Mouse (Mus musculus): ENCODE measurements at regions not wholly inside any gene's neighbourhood (a gene's known extent, or its start where the extent isn't known, plus 50 kb on each side); places are given as distances from the start of the nearest gene placed in this dataset.

- DNase-seq (ENCODE audit: low read depth, low spot score) = peak; percentile 23
Observed at GRCm38 (mm10) chr1:75826202-75826601, 280.1 kb downstream of the Slc4a3 start.

GRCm38 (mm10) chr1:75833071-75833830 is 287.2 kb downstream of the Slc4a3 start:
- no peak for DNase-seq (ENCODE audit: low read depth, low spot score)

- DNase-seq (ENCODE audit: low read depth, low spot score) = no peak
Observed at GRCm38 (mm10) chr1:75834361-75834760, 288.3 kb downstream of the Slc4a3 start.

GRCm38 (mm10) chr1:75839551-75840223 is 293.6 kb downstream of the Slc4a3 start:
- peak; percentile 39 for DNase-seq (ENCODE audit: low read depth, low spot score)

- no peak for DNase-seq (ENCODE audit: low read depth, low spot score)
Observed at GRCm38 (mm10) chr1:75842396-75842795, 296.3 kb downstream of the Slc4a3 start.

- no peak for DNase-seq (ENCODE audit: low read depth, low spot score)
Observed at GRCm38 (mm10) chr1:75843326-75843725, 297.3 kb downstream of the Slc4a3 start.

GRCm38 (mm10) chr1:75844123-75844522 is 298.1 kb downstream of the Slc4a3 start:
- no peak for DNase-seq (ENCODE audit: low read depth, low spot score)

- DNase-seq (ENCODE audit: low read depth, low spot score) = no peak
Observed at GRCm38 (mm10) chr1:75844529-75844928, 298.5 kb downstream of the Slc4a3 start.

- DNase-seq (ENCODE audit: low read depth, low spot score) = no peak
Observed at GRCm38 (mm10) chr1:75844981-75845380, 298.9 kb downstream of the Slc4a3 start.

GRCm38 (mm10) chr1:75845771-75846535 is 299.9 kb downstream of the Slc4a3 start:
- no peak for DNase-seq (ENCODE audit: low read depth, low spot score)

- DNase-seq (ENCODE audit: low read depth, low spot score) = no peak
Observed at GRCm38 (mm10) chr1:75847681-75848080, 301.6 kb downstream of the Slc4a3 start.

- DNase-seq (ENCODE audit: low read depth, low spot score) = peak; percentile 70
Observed at GRCm38 (mm10) chr1:75848436-75848835, 302.4 kb downstream of the Slc4a3 start.

- DNase-seq (ENCODE audit: low read depth, low spot score) = no peak
Observed at GRCm38 (mm10) chr1:75850131-75850530, 304.1 kb downstream of the Slc4a3 start.

GRCm38 (mm10) chr1:75858551-75859255 is 312.6 kb downstream of the Slc4a3 start:
- DNase-seq (ENCODE audit: low read depth, low spot score) = no peak

- DNase-seq (ENCODE audit: low read depth, low spot score) = no peak
Observed at GRCm38 (mm10) chr1:75862757-75863156, 316.7 kb downstream of the Slc4a3 start.

- DNase-seq (ENCODE audit: low read depth, low spot score) = no peak
Observed at GRCm38 (mm10) chr1:75866556-75866955, 320.5 kb downstream of the Slc4a3 start.

- DNase-seq (ENCODE audit: low read depth, low spot score) = peak; percentile 67
Observed at GRCm38 (mm10) chr1:75869414-75869813, 323.3 kb downstream of the Slc4a3 start.

GRCm38 (mm10) chr1:75869846-75870245 is 323.8 kb downstream of the Slc4a3 start:
- DNase-seq (ENCODE audit: low read depth, low spot score) = no peak

- peak; percentile 69 for DNase-seq (ENCODE audit: low read depth, low spot score)
Observed at GRCm38 (mm10) chr1:75873911-75874310, 327.8 kb downstream of the Slc4a3 start.

GRCm38 (mm10) chr1:75877209-75877608 is 331.1 kb downstream of the Slc4a3 start:
- peak; percentile 86 for DNase-seq (ENCODE audit: low read depth, low spot score)

- DNase-seq (ENCODE audit: low read depth, low spot score) = no peak
Observed at GRCm38 (mm10) chr1:75885632-75886031, 339.6 kb downstream of the Slc4a3 start.
